Comparison of ENCODE assay signal across 8 mouse cellular contexts in genomic region chr11:69037231-69038061, GRCm38 (mm10). TPM values are rescaled to one million over a fixed set of nuclear protein-coding genes. Genes with fewer than 3 reads are reported as not detected.
DNase-seq lines count a peak whose midpoint lies in the region; ATAC-seq lines count a peak whose summit lies in the region.

No protein-coding gene starts in this region.

- ATAC-seq in megakaryocyte, adult 5-6 weeks (ENCODE audit: poor library complexity, severe bottlenecking), result no peak
- peak; percentile 18; the same call in 1 of the 2 replicates for ATAC-seq in limb, embryonic 11.5 days (ENCODE audit: insufficient number of reproducible peaks, low FRiP score, low TSS enrichment, low read depth)
- peak; percentile 16; the same call in 1 of the 2 replicates for ATAC-seq in midbrain, embryonic 15.5 days (replicated peaks)

- H3K4me1 ChIP-seq in megakaryocyte, embryonic 14.5 days, result peaks cover 46% of the 10 kb centered on the region
- peaks cover 12% of the 10 kb centered on the region; the same call in 1 of the 2 replicates for H3K4me1 ChIP-seq in limb, embryonic 11.5 days (ENCODE audit: control insufficient read depth, insufficient read depth, low read length)
- peaks cover 35% of the 10 kb centered on the region for H3K4me1 ChIP-seq in midbrain, embryonic 15.5 days

- H3K9ac ChIP-seq in limb, embryonic 11.5 days (ENCODE audit: low read length), result peak overlapping the region; percentile 72
- peak overlapping the region; percentile 80 for H3K9ac ChIP-seq in midbrain, embryonic 15.5 days

- under 1% methylated on average over 34 of the region's 34 CpGs for WGBS in limb, embryonic 11.5 days
- 1% methylated on average over 34 of the region's 34 CpGs for WGBS in midbrain, embryonic 15.5 days

- H3K27me3 ChIP-seq in megakaryocyte, embryonic 14.5 days (replicated peaks), result no peaks in the 10 kb centered on the region
- H3K27me3 ChIP-seq in limb, embryonic 11.5 days (ENCODE audit: control insufficient read depth, insufficient read depth, low read length), result no peaks in the 10 kb centered on the region
- no peaks in the 10 kb centered on the region for H3K27me3 ChIP-seq in midbrain, embryonic 15.5 days (replicated peaks)

- H3K4me2 ChIP-seq in limb, embryonic 11.5 days (ENCODE audit: low read depth, severe bottlenecking), result peak overlapping the region; percentile 54
- H3K4me2 ChIP-seq in midbrain, embryonic 15.5 days, result peak overlapping the region; percentile 62

- H3K4me3 ChIP-seq in megakaryocyte, embryonic 14.5 days (replicated peaks), result peak overlapping the region; percentile 93
- H3K4me3 ChIP-seq in limb, embryonic 11.5 days (ENCODE audit: low read depth, low read length), result peak overlapping the region; percentile 71
- H3K4me3 ChIP-seq in midbrain, embryonic 15.5 days, result peak overlapping the region; percentile 71

- DNase-seq in embryo, embryonic 11 days, result peak; percentile 88
- peak; percentile 97 for DNase-seq in heart, adult 11 months
- DNase-seq in kidney, adult 18-20 months, result peak; percentile 88
- peak; percentile 95 for DNase-seq in limb, embryonic 11.5 days (ENCODE audit: low spot score)
- DNase-seq in spleen, postnatal 10 days (ENCODE audit: low spot score in 2 of 2), result peak; percentile 82 to 85

- peaks cover 40% of the 10 kb centered on the region for H3K36me3 ChIP-seq in megakaryocyte, embryonic 14.5 days (replicated peaks; ENCODE audit: low read length)
- peaks cover 5% of the 10 kb centered on the region; the same call in 1 of the 2 replicates for H3K36me3 ChIP-seq in limb, embryonic 11.5 days (ENCODE audit: control insufficient read depth, insufficient read depth, low read length)
- peaks cover 21% of the 10 kb centered on the region for H3K36me3 ChIP-seq in midbrain, embryonic 15.5 days (replicated peaks)

- H3K9me3 ChIP-seq in megakaryocyte, embryonic 14.5 days, result no peaks in the 10 kb centered on the region
- no peaks in the 10 kb centered on the region for H3K9me3 ChIP-seq in limb, embryonic 11.5 days (ENCODE audit: control insufficient read depth, low read length)
- H3K9me3 ChIP-seq in midbrain, embryonic 15.5 days, result no peaks in the 10 kb centered on the region

- peak overlapping the region; percentile 72; the same call in 1 of the 2 replicates for H3K27ac ChIP-seq in limb, embryonic 11.5 days (replicated peaks; ENCODE audit: low read depth, low read length)
- H3K27ac ChIP-seq in midbrain, embryonic 15.5 days, result peak overlapping the region; percentile 88

RNA-seq across cellular contexts. Expression of gene Aurkb, which starts 8.0 kb away (rescaled TPM):
- 41.3 and 65.2 TPM in 2 replicates for polyA plus RNA-seq in megakaryocyte, embryonic 14.5 days (2012; ENCODE audit: insufficient read depth, low replicate concordance)
- 105 and 116 TPM in 2 replicates for total RNA-seq in megakaryocyte, adult 5-6 weeks (2015)
- total RNA-seq in megakaryocyte, adult 5-6 weeks (2017), result 116 and 125 TPM in 2 replicates
- 171 and 178 TPM in 2 replicates for polyA plus RNA-seq in limb, embryonic 11.5 days (2014; fragmentation: Nextera tagmentation; extraction: Ambion mirVana)
- polyA plus RNA-seq in midbrain, embryonic 15.5 days (2015; fragmentation: Nextera tagmentation; extraction: Ambion mirVana), result 17.7 and 23.9 TPM in 2 replicates

RNA-seq across cellular contexts. Expression of gene Ctc1, which starts 21.7 kb away (rescaled TPM):
- polyA plus RNA-seq in megakaryocyte, embryonic 14.5 days (2012; ENCODE audit: insufficient read depth, low replicate concordance), result 21.0 and 56.5 TPM in 2 replicates
- total RNA-seq in megakaryocyte, adult 5-6 weeks (2015), result 28.0 and 34.5 TPM in 2 replicates
- total RNA-seq in megakaryocyte, adult 5-6 weeks (2017), result 15.8 and 20.5 TPM in 2 replicates
- polyA plus RNA-seq in limb, embryonic 11.5 days (2014; fragmentation: Nextera tagmentation; extraction: Ambion mirVana), result 80.4 and 83.1 TPM in 2 replicates
- 67.0 and 73.5 TPM in 2 replicates for polyA plus RNA-seq in midbrain, embryonic 15.5 days (2015; fragmentation: Nextera tagmentation; extraction: Ambion mirVana)

RNA-seq across cellular contexts. Expression of gene Borcs6, which starts 22.1 kb away (rescaled TPM):
- 60.9 and 88.1 TPM in 2 replicates for polyA plus RNA-seq in megakaryocyte, embryonic 14.5 days (2012; ENCODE audit: insufficient read depth, low replicate concordance)
- 18.8 and 20.5 TPM in 2 replicates for total RNA-seq in megakaryocyte, adult 5-6 weeks (2015)
- 17.7 and 20.2 TPM in 2 replicates for total RNA-seq in megakaryocyte, adult 5-6 weeks (2017)
- 6.2 and 7.0 TPM in 2 replicates for polyA plus RNA-seq in limb, embryonic 11.5 days (2014; fragmentation: Nextera tagmentation; extraction: Ambion mirVana)
- polyA plus RNA-seq in midbrain, embryonic 15.5 days (2015; fragmentation: Nextera tagmentation; extraction: Ambion mirVana), result 20.5 and 21.2 TPM in 2 replicates

RNA-seq across cellular contexts. Expression of gene Pfas, which starts 29.2 kb away (rescaled TPM):
- 1.9 and 5.5 TPM in 2 replicates for polyA plus RNA-seq in megakaryocyte, embryonic 14.5 days (2012; ENCODE audit: insufficient read depth, low replicate concordance)
- total RNA-seq in megakaryocyte, adult 5-6 weeks (2015), result 7.3 and 10.3 TPM in 2 replicates
- 7.4 and 10.4 TPM in 2 replicates for total RNA-seq in megakaryocyte, adult 5-6 weeks (2017)
- polyA plus RNA-seq in limb, embryonic 11.5 days (2014; fragmentation: Nextera tagmentation; extraction: Ambion mirVana), result 43.6 and 48.8 TPM in 2 replicates
- polyA plus RNA-seq in midbrain, embryonic 15.5 days (2015; fragmentation: Nextera tagmentation; extraction: Ambion mirVana), result 16.9 and 18.7 TPM in 2 replicates

RNA-seq across cellular contexts. Expression of gene Tmem107, which starts 33.2 kb away (rescaled TPM):
- 40.2 and 62.0 TPM in 2 replicates for polyA plus RNA-seq in megakaryocyte, embryonic 14.5 days (2012; ENCODE audit: insufficient read depth, low replicate concordance)
- 13.2 and 15.7 TPM in 2 replicates for total RNA-seq in megakaryocyte, adult 5-6 weeks (2015)
- 11.4 and 26.6 TPM in 2 replicates for total RNA-seq in megakaryocyte, adult 5-6 weeks (2017)
- 34.6 and 36.7 TPM in 2 replicates for polyA plus RNA-seq in limb, embryonic 11.5 days (2014; fragmentation: Nextera tagmentation; extraction: Ambion mirVana)
- polyA plus RNA-seq in midbrain, embryonic 15.5 days (2015; fragmentation: Nextera tagmentation; extraction: Ambion mirVana), result 33.5 and 37.7 TPM in 2 replicates
